Comparison of ENCODE assay signal across 9 mouse cellular contexts in the genomic region with DNA sequence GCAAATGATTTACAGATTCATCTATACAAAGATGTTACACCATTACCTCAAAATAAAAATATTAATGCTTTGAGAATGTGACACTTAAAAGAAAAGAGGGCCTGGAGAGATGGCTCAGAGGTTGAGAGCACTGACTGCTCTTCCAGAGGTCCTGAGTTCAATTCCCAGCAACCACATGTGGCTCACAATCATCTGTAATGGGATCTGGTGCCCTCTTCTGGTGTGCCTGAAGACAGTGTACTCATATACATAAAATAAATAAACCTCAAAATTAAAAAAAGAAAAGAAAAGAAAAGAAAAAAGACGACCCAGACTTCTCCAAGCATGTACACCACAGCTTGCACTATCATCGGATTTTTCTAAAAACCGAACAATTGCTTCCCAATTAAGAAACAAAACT. TPM values are rescaled to one million over a fixed set of nuclear protein-coding genes. Genes with fewer than 3 reads are reported as not detected.
A peak's percentile ranks its signal among the peaks of the same experiment; 100 is the strongest.
DNase-seq lines count a peak whose midpoint lies in the region; ATAC-seq and TF ChIP-seq lines count a peak whose summit lies in the region.
"Had no signal": no experiment of that assay in that cellular context is flagged by ENCODE, and none has a peak within 500 bp of the region (broad histone marks: within the 10 kb centered on the region; RNA-seq: fewer than 3 reads in every experiment).

No protein-coding gene starts in this region.

- 47% methylated on average over 3 of the region's 3 CpGs for WGBS in neural tube, embryonic 11.5 days
- 21% methylated on average over 3 of the region's 3 CpGs for WGBS in liver, embryonic 14.5 days (ENCODE audit: insufficient replicate concordance)

- no peaks in the 10 kb centered on the region for H3K9me3 ChIP-seq in erythroblast, embryonic 14.5 days (ENCODE audit: control insufficient read depth, low read length)
- no peaks in the 10 kb centered on the region for H3K9me3 ChIP-seq in neural tube, embryonic 11.5 days (ENCODE audit: control insufficient read depth, low read length)
- H3K9me3 ChIP-seq in liver, embryonic 14.5 days (ENCODE audit: control insufficient read depth, low read length): no peaks in the 10 kb centered on the region

- peaks cover 6% of the 10 kb centered on the region for H3K36me3 ChIP-seq in erythroblast, embryonic 14.5 days (ENCODE audit: control insufficient read depth)
- H3K36me3 ChIP-seq in neural tube, embryonic 11.5 days (ENCODE audit: control insufficient read depth, insufficient read depth, low read length): no peaks in the 10 kb centered on the region
- H3K36me3 ChIP-seq in liver, embryonic 14.5 days (replicated peaks; ENCODE audit: control insufficient read depth, insufficient read depth, low read depth): no peaks in the 10 kb centered on the region

- no peak for TF ChIP-seq EP300 in liver, embryonic 14.5 days (IDR thresholded peaks at IDR 0.05; ENCODE audit: low read depth)

- TF ChIP-seq CTCF in liver, embryonic 14.5 days (IDR thresholded peaks at IDR 0.05; ENCODE audit: low read depth): peak; percentile 38; the same call in 1 of the 2 replicates

- no peaks in the 10 kb centered on the region for H3K27me3 ChIP-seq in erythroblast, embryonic 14.5 days (ENCODE audit: control insufficient read depth)
- no peaks in the 10 kb centered on the region for H3K27me3 ChIP-seq in neural tube, embryonic 11.5 days (ENCODE audit: control insufficient read depth, insufficient read depth, low read length)
- no peaks in the 10 kb centered on the region for H3K27me3 ChIP-seq in liver, embryonic 14.5 days (ENCODE audit: control insufficient read depth, insufficient read depth, low read length)

- no peak overlapping the region for H3K9ac ChIP-seq in neural tube, embryonic 11.5 days (ENCODE audit: low read length)
- peak overlapping the region; percentile 99 for H3K9ac ChIP-seq in liver, embryonic 14.5 days (replicated peaks)

- no peak for DNase-seq in neural tube, embryonic 11.5 days (ENCODE audit: low spot score)
- DNase-seq in neural tube, embryonic 10.5 days (ENCODE audit: extremely low spot score, low spot score): no peak
- DNase-seq in liver, embryonic 14.5 days (ENCODE audit: low read depth in 3 of 3, low spot score in 3 of 3): no peak
- no peak for DNase-seq in adrenal gland, postnatal 36 days
- DNase-seq in frontal cortex, postnatal 14 days (ENCODE audit: low spot score in 2 of 2): no peak
- DNase-seq in thymus, postnatal 14 days: no peak
- DNase-seq: adrenal gland, adult 2 months had no signal

- no peak overlapping the region for H3K27ac ChIP-seq in neural tube, embryonic 11.5 days (ENCODE audit: low read depth, low read length)
- H3K27ac ChIP-seq in liver, embryonic 14.5 days: no peak overlapping the region

- peak overlapping the region; percentile 78 for H3K4me3 ChIP-seq in erythroblast, embryonic 14.5 days (replicated peaks)
- peak overlapping the region; percentile 95 for H3K4me3 ChIP-seq in neural tube, embryonic 11.5 days (ENCODE audit: low read depth, low read length)
- H3K4me3 ChIP-seq in liver, embryonic 14.5 days (ENCODE audit: insufficient read depth in 1 of 2, low read depth in 2 of 2, low read length in 2 of 2): peak overlapping the region; percentile 100; a peak in 3 of 4 replicates

- H3K4me2 ChIP-seq in neural tube, embryonic 11.5 days (ENCODE audit: low read depth): peak overlapping the region; percentile 55
- H3K4me2 ChIP-seq in liver, embryonic 14.5 days (ENCODE audit: low read depth): peak overlapping the region; percentile 79

- ATAC-seq in erythroblast, adult 5-6 weeks (replicated peaks; ENCODE audit: low FRiP score, poor library complexity, severe bottlenecking): no peak
- no peak for ATAC-seq in neural tube, embryonic 11.5 days (ENCODE audit: insufficient read depth, low FRiP score, low TSS enrichment)
- no peak for ATAC-seq in liver, embryonic 14.5 days (ENCODE audit: insufficient read depth)

- peaks cover 34% of the 10 kb centered on the region for H3K4me1 ChIP-seq in erythroblast, embryonic 14.5 days (ENCODE audit: control insufficient read depth)
- peaks cover 2% of the 10 kb centered on the region; the same call in 1 of the 2 replicates for H3K4me1 ChIP-seq in neural tube, embryonic 11.5 days (ENCODE audit: control insufficient read depth, insufficient read depth, low read length)
- peaks cover 2 to 5% of the 10 kb centered on the region in 2 experiments; a peak in 3 of 4 replicates for H3K4me1 ChIP-seq in liver, embryonic 14.5 days (replicated peaks; ENCODE audit: control insufficient read depth in 2 of 2, insufficient read depth in 2 of 2, low read length in 1 of 2)

RNA-seq across cellular contexts. Expression of gene Galk2, which starts 1.2 kb away (rescaled TPM):
- 0.04 and 0.05 TPM in 2 replicates for polyA plus RNA-seq in erythroblast, embryonic 14.5 days (2012)
- 5.0 and 10.7 TPM in 2 replicates for total RNA-seq in erythroblast, adult 5-6 weeks (2015; ENCODE audit: low replicate concordance)
- 2.9 and 7.2 TPM in 2 replicates for total RNA-seq in erythroblast, adult 5-6 weeks (2017; ENCODE audit: low replicate concordance)
- polyA plus RNA-seq in neural tube, embryonic 11.5 days (2014; fragmentation: Nextera tagmentation; extraction: Ambion mirVana): 29.9 and 31.1 TPM in 2 replicates
- polyA plus RNA-seq in liver, embryonic 14.5 days (2012; rRNA removed): 6.2 and 6.3 TPM in 2 replicates
- polyA plus RNA-seq in liver, embryonic 14.5 days (2014; fragmentation: Nextera tagmentation; extraction: Ambion mirVana): 9.7 and 10.1 TPM in 2 replicates
- 10 to 100 TPM; 68.1 to 80.4 TPM for total RNA-seq in adrenal gland, postnatal 36 days (2021)

RNA-seq across cellular contexts. Expression of gene Cops2, which starts 1.2 kb away (rescaled TPM):
- 0.33 and 0.59 TPM in 2 replicates for polyA plus RNA-seq in erythroblast, embryonic 14.5 days (2012)
- 39.5 and 64.4 TPM in 2 replicates for total RNA-seq in erythroblast, adult 5-6 weeks (2015; ENCODE audit: low replicate concordance)
- 51.2 and 78.9 TPM in 2 replicates for total RNA-seq in erythroblast, adult 5-6 weeks (2017; ENCODE audit: low replicate concordance)
- 109 and 115 TPM in 2 replicates for polyA plus RNA-seq in neural tube, embryonic 11.5 days (2014; fragmentation: Nextera tagmentation; extraction: Ambion mirVana)
- 13.9 and 50.4 TPM in 2 replicates for polyA plus RNA-seq in liver, embryonic 14.5 days (2012; rRNA removed)
- polyA plus RNA-seq in liver, embryonic 14.5 days (2014; fragmentation: Nextera tagmentation; extraction: Ambion mirVana): 49.4 and 52.2 TPM in 2 replicates
- 100 to 1,000 TPM; 168 TPM for total RNA-seq in adrenal gland, postnatal 36 days (2021)
